Mouse (Mus musculus) brown adipose tissue, adult 24 weeks (tissue): ENCODE data around the gene Vcam1. TPM values are rescaled to one million over a fixed set of nuclear protein-coding genes. Genes with fewer than 3 reads are reported as not detected.

ENCODE experiments used
- H3K27ac ChIP-seq: fragments of 200-500 bp; replicated peaks from 2 replicates; pipeline ENCODE4 v1.5.1; 2012; ENCODE audit warnings: low read depth, mild to moderate bottlenecking, low read length
- H3K4me1 ChIP-seq: fragments of 200-500 bp; 2 replicates; pipeline ENCODE4 v1.6.1; 2012; ENCODE audit warnings: low read length, mixed read lengths; ENCODE audit not compliant: control insufficient read depth, insufficient read depth, insufficient read length
- H3K4me3 ChIP-seq: fragments of 200-500 bp; 2 replicates; pipeline ENCODE4 v1.5.1; 2012; ENCODE audit warnings: low read depth, mild to moderate bottlenecking, low read length, moderate library complexity; ENCODE audit not compliant: insufficient read depth
- polyA plus RNA-seq: library from polyadenylated mRNA; stranded (reverse); fragments of >200 nt; gene quantifications from 2 replicates; pipeline ENCODE4 v1.2.4, GENCODE M21; 2012; ENCODE audit not compliant: missing spikeins, insufficient read depth, insufficient read length

Vcam1 gene
- polyA plus RNA-seq, 1 experiment, result 3.6 TPM

DNA sequence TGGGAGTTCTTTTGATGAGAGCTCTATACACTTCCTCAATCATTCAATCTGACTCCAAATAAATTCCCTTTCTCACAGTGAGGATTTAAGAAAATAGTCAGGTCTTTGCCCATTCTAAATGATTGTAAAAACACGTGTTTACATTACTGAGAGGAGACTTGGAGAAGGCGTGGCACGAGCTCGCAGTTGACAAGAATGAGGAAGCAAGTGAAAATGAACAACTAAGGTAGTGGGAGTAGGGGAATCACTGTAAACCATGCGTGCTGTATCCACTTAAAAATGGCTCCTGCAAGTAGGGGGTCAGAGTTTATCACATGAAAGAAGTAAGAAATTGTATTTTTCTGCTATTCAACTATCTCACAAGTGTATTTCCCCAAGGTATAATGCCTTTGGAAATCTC, 3.9 kb upstream of the Vcam1 start:
- Histone ChIP-seq H3K27ac (no peak overlapping the region), H3K4me1 (no peaks in the 10 kb centered on the region)

DNA sequence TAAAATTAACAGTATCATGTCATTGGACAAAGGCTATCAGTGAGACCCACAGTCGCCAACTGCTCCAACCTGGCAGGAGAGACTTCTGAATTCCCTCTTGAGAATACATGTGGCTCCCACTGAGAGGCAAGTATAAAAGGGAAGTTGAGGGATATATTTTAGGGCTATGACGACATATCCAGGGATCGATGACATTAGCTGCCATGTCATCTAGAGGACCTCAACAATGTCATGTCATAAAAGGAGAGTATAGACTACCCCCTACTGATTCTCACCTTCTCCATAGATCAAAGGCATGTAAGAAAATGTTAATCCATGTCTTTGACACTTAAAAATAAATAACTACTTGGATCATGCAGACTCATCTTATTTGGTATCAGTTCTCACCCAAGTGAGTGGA, 1.2 kb upstream of the Vcam1 start:
- Histone ChIP-seq H3K4me3 (no peak overlapping the region), H3K27ac (no peak overlapping the region), H3K4me1 (peaks cover 2% of the 10 kb centered on the region; the same call in 1 of the 2 replicates)

More for the DNA sequence above, 3.9 kb upstream of the Vcam1 start:
- no peak overlapping the region for H3K4me3 ChIP-seq

DNA sequence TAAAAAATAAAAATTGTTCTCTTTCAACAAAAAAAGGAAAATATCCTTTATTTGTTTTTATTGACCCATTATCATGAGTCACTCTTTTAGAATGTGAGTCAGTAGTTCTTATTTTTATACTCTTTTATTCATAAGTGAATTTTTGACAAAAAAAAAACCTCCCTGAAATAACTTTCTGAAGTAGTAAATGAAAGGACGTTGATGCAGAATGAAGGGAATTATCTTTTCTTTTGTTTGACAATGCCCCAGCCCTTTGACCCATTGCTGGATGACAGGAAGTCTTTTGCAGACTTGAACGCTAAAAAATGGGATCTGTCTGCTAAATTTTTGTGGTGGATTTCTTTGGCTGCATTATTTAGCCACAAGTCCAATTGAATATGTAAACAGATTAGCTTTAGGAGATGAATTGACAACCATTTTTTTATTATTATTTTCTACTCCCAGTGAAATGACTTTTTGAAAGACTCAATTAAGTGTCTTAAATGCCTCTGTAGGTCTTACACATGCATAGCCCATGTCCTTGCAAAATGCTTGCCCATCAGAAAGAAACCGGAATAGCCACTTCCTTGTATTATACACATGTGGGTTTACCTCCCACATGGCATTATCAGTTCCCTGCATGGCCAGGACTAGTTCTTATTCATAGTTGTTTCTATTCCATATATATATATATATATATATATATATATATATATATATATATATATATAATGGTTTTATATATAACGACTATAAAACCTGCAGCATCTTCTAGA, 530 bp upstream of the Vcam1 start:
- Histone ChIP-seq H3K27ac (no peak overlapping the region), H3K4me3 (no peak overlapping the region; the same call in 1 of the 2 replicates), H3K4me1 (peaks cover 2% of the 10 kb centered on the region; the same call in 1 of the 2 replicates)

DNA sequence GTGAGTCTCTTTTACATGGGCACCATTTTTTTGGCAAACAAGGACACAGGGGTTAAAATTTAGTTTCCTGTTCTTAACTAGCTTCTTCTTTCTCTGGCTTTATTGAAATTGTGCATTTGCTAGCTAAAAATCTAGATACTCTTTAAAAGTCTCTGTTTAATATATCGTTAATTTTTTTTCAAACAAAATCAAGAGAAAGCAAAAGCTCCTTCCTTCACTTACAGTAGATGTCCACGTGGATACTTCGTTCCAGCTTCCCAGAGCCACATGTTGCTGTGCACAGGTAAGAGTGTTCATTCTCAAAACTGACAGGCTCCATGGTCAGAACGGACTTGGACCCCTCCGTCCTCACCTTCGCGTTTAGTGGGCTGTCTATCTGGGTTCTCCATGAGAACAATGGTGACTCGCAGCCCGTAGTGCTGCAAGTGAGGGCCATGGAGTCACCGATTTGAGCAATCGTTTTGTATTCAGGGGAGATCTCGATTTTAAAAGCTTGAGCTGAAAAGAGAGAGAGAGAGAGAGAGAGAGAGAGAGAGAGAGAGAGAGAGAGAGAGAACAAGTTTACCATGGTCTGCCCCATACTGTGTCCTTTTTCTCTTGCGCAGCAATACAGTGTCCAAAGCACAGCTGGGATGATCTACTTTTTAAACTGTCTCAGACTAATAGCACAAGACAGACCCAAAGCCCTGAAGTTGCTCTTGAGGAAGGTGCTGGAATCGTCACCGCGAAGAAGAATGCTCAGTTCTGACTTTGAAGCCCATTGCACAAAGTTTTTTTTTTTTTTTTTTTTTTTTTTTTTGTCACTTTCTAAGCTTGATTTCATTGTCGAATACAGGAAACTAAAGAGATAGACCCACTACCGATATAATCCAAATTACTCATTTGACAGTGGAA, 930 bp downstream of the Vcam1 start:
- peaks cover 2% of the 10 kb centered on the region; the same call in 1 of the 2 replicates for H3K4me1 ChIP-seq
- H3K27ac ChIP-seq, result no peak overlapping the region

DNA sequence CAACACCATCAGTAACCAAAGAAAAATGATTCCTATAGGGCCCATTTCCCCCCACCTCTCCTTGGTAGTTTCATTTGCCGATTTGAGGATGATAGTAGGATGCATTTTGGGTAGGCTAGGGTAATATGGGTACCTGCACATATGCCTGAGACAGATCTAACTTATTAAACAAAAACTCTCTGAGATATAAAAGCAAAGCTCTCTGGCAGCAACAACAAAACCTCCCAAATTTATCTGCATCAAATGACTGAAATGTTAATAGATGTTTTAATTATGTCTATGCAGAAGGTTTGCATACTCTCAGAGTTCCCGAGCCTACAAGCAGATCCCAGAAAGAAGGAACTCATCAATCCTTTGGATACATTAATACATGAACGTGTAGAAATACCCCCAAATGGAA, 1.7 kb downstream of the Vcam1 start:
- Histone ChIP-seq H3K4me1 (peaks cover 2% of the 10 kb centered on the region; the same call in 1 of the 2 replicates), H3K27ac (no peak overlapping the region), H3K4me3 (no peak overlapping the region; the same call in 1 of the 2 replicates)

More for the DNA sequence above, 930 bp downstream of the Vcam1 start:
- peak overlapping the region; percentile 46 for H3K4me3 ChIP-seq

DNA sequence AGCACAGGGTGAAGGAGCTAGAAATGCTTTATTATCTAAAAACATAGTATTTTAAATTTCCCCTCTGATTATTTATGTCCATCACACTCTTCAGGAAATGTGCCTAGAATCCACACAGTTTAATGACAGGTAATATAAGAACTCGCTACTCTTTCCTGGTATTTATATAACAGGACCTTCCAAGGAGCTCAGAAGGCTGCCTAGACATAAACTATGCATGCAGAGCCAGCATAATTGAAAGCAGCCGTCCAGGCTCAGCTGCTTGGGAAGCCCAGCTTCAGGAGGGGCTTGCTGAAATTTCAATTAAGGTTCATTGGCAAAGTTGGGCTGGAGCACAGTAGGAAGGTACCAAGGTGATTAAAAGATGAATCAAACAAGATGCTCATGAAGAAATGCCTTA, 2.2 kb downstream of the Vcam1 start:
- Histone ChIP-seq H3K4me3 (no peak overlapping the region), H3K4me1 (peaks cover 2% of the 10 kb centered on the region; the same call in 1 of the 2 replicates), H3K27ac (no peak overlapping the region)

DNA sequence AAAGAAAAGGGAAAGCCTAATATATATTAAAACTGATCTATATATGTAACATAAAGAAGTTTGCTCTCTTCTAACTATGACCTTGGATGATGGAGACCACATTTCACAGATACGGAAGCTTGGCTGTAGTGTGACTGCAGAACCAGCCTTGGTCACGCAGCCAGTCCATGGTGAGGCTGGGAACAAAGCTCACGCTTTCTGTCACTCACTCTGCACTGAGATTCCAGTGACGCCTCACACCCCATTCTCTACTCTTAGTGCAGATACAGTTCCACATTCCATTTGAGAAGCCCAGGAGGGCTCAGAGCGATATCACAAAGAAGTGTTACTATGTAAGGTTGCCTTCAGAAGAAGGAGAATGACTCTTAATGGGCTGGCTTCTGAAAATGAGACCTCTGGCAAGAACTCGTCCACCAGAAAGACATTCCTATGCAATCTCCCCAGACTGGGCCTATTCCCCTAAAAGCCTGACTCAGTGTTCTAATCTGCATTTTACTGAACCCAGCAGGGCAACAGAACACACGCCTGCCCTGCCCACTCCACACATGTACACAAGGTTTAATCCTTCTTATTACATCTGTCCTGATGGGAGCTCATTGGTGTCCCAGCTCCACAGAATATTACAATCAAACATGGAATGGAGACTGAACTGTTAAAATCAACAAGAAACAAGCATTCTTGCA, 2.8 kb downstream of the Vcam1 start:
- Histone ChIP-seq H3K4me1 (peaks cover 2% of the 10 kb centered on the region; the same call in 1 of the 2 replicates), H3K4me3 (peak overlapping the region; percentile 26), H3K27ac (no peak overlapping the region; the same call in 1 of the 2 replicates)

DNA sequence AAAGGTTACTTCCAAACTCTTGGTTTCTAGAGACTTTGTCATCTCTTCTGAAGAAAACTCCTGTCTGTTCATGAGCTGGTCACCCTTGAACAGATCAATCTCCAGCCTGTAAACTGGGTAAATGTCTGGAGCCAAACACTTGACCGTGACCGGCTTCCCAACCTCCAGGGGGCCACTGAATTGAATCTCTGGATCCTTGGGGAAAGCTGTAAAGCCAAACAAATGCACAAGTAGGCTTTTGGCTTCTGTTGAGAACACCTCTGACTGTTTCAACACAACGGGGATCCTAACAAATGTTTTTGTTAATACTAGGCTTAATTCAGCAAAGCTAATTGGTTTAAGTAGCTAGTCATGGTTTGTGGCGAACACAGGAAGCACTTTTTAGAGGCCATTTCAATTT, 3.4 kb downstream of the Vcam1 start:
- peaks cover 2% of the 10 kb centered on the region; the same call in 1 of the 2 replicates for H3K4me1 ChIP-seq
- no peak overlapping the region for H3K4me3 ChIP-seq
- H3K27ac ChIP-seq, result no peak overlapping the region

DNA sequence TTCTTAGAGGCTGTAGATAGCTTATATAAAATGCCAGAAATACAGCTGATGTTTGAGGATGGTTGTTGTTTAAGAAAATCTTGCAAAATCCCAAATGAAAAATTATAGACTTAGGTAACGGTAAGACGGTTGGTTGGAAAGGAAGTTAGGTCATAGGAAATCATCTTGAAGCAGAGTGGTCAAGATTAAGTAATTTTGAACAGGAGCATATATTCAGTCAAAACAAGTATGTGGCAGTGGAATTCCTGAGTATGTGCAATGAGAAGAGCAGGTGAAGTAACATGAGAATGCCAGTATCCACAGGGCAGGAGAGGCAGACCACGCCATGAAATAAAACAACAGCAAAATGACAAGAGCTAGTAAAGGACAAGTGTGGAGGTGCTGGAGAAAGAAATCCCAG, 5.7 kb downstream of the Vcam1 start:
- Histone ChIP-seq H3K27ac (no peak overlapping the region), H3K4me3 (no peak overlapping the region), H3K4me1 (peaks cover 2% of the 10 kb centered on the region; the same call in 1 of the 2 replicates)

DNA sequence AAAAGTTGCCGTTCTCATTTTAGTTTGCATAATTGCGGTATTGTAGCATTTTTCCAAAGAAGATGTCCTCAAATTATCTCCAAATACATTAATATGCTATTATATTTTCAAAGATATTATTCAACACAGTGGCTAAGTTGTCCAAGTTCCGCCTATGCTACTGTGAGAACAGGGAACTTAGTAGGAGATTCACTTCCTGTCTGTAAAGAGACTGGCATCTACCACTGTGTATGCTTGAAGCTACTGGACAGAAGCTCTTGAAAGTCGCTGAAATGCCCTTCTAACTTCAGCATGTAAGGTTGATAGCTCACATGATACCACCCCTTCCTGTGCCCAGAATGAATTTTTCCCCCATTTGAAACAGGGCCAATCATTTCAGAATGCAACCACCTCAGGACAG, 6.8 kb downstream of the Vcam1 start:
- Histone ChIP-seq H3K27ac (no peak overlapping the region; the same call in 1 of the 2 replicates), H3K4me3 (no peak overlapping the region)

DNA sequence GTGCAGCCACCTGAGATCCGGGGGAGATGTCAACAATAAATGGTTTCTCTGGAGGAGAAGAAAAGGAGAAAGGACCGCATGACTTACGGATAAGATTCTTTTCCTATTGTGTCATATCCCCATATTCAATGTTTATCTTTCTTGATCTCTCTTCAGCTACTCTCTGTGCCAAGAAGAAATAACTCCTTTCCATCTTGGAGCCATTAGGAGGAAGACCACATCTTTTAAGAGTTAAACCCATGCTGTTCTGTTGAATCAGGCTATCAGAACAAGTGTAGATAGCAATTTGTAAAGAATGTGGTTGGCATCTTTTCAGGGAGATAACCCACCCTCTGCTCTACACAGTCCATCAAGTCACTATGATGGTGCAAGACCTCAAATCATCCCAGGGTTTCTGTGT, 8.5 kb downstream of the Vcam1 start:
- Histone ChIP-seq H3K4me3 (no peak overlapping the region), H3K27ac (no peak overlapping the region), H3K4me1 (no peaks in the 10 kb centered on the region)

More for the DNA sequence above, 6.8 kb downstream of the Vcam1 start:
- H3K4me1 ChIP-seq, result peaks cover 2% of the 10 kb centered on the region; the same call in 1 of the 2 replicates

DNA sequence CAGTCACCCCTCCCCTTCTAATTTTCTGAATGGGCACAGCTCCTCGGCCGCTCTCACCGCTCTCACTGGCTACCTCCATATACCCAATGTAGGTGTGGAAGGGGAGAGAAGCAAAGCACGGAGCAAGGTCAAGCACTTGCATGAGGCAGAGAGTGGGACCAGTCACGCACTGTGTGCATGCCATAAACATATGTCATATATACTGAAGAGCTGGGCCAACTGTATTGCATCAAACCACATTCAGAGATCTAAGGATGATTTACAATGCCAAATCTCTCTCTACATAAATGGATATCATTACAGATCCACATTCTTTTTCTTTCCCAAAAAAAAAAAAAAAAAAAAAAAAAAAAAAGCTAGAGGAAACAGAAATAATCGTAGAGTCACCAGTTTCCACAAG, 9.1 kb downstream of the Vcam1 start:
- H3K4me3 ChIP-seq, result no peak overlapping the region
- H3K27ac ChIP-seq, result no peak overlapping the region
- no peaks in the 10 kb centered on the region for H3K4me1 ChIP-seq

DNA sequence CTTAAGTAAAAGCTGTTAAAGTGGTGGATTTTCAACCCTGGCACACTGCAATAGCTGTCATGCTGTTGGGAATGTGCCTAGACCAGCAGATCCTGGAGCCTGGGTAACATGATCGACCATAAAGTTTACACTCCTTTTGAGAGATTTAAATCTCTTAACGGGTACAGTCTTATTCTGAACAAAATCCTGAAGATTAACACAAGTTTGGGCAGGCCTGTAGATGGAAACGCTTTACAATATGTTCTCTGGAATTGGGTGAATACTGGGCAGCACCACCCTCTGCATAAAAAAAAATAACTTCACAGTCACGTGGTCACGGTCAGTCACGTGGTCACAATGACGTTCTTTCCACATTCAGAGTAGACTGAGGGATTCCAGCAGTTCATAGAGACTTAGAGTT, 10.3 kb downstream of the Vcam1 start:
- Histone ChIP-seq H3K4me3 (no peak overlapping the region), H3K27ac (no peak overlapping the region), H3K4me1 (no peaks in the 10 kb centered on the region)

DNA sequence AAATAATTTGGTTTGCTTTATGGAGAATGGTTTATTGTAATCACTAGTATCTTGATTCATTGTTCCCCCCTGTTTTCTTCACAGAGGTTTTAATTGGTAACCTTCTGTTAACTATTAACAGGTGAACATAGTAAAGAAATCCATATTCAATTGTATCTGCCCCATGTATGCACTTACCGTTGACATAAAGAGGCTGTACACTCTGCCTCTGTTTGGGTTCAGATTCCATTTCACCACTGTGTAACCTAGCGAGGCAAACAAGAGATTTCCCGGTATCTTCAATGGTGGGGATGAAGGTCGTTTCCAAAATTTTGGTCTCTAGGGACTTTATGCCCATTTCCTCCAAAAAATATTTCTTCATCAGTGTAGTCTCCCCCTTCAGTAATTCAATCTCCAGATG, 12.4 kb downstream of the Vcam1 start:
- Histone ChIP-seq H3K27ac (no peak overlapping the region), H3K4me1 (no peaks in the 10 kb centered on the region; the same call in 1 of the 2 replicates), H3K4me3 (no peak overlapping the region)
